Mouse (Mus musculus): ENCODE data around the gene Igfbp7.
A peak's percentile ranks its signal among the peaks of the same experiment; 100 is the strongest.

Igfbp7 gene

DNA sequence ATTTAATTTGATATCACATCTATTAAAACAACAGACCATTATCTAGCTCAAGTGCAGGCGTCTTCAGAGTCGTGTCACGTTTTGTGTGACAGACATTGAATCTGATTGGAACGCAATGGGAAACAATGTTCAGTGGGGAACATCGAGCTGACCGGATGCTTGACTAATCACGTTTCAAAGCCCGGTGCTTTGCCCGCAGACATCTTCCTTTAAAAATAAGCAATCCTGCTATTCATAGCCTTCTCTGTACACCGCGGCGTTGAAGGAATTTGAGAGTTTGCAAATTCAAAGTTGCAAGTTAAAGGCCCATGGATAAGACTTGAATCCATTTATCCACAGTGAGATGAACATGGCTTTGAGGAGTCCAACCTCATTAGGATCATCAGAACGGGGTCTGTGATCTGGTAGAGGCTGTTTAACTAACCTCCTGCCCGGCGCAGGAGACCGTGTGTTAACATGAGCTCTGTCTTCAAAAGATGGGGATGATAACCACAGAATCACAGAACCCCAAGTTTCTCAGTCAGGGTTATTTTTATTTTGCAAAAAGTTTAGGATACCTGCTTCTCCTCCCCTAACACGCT is 27.4 kb downstream of the Igfbp7 start:
- DNase-seq (ENCODE audit: low read depth, low spot score) = no peak

- DNase-seq (ENCODE audit: low read depth, low spot score) = no peak
Measured at GRCm38 (mm10) chr5:77379434-77380135, 28.3 kb downstream of the Igfbp7 start.

- DNase-seq (ENCODE audit: low read depth, low spot score) = no peak
Measured at GRCm38 (mm10) chr5:77378027-77378426, 29.8 kb downstream of the Igfbp7 start.

- DNase-seq (ENCODE audit: low read depth, low spot score) = no peak
Measured at GRCm38 (mm10) chr5:77375546-77375945, 32.3 kb downstream of the Igfbp7 start.

DNA sequence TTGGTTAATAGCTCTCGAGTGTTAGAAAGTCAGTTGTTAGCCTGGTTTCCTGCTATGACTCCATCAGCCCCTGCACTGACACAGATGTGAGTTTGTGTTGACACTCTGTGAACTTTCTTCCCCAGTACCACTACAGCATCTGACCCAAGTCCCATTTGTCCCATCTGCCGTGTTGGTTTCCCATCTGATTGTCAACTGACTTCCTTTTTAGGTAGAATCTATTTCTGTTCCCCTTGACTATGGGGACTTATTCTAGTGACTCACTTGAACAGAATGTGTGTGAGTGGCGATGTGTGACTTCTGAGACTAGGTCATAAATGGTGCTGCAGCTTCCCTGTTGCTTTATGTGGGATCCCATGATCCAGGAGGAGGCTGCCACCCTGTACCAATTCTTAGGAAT is 32.9 kb downstream of the Igfbp7 start:
- DNase-seq (ENCODE audit: low read depth, low spot score) = no peak

- DNase-seq (ENCODE audit: low read depth, low spot score) = no peak
Measured at GRCm38 (mm10) chr5:77372778-77373177, 35.1 kb downstream of the Igfbp7 start.

DNA sequence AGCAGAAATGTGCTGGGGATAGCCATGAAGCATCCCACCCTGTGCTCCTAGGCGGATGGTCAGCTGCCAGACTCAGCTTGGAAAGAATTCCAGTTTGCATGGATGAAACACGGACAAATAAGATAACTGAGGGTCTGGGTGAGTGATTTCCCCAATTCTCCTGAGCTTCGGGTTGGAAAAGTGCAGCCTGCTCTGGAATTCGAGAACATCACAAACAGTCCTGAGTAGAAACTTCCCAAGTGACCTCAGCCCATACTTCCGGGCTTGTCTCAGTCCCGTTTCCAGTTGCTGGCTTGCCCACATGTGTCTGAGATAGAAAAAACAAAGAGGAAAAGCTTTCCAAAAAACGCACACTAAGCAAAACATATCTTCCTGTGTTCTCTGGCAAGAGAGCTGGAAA is 35.6 kb downstream of the Igfbp7 start:
- DNase-seq (ENCODE audit: low read depth, low spot score) = no peak

GRCm38 (mm10) chr5:77370378-77370892 is 37.4 kb downstream of the Igfbp7 start:
- DNase-seq (ENCODE audit: low read depth, low spot score) = no peak

- no peak for DNase-seq (ENCODE audit: low read depth, low spot score)
Measured at GRCm38 (mm10) chr5:77369394-77369793, 38.4 kb downstream of the Igfbp7 start.

GRCm38 (mm10) chr5:77368194-77368593 is 39.6 kb downstream of the Igfbp7 start:
- no peak for DNase-seq (ENCODE audit: low read depth, low spot score)

DNA sequence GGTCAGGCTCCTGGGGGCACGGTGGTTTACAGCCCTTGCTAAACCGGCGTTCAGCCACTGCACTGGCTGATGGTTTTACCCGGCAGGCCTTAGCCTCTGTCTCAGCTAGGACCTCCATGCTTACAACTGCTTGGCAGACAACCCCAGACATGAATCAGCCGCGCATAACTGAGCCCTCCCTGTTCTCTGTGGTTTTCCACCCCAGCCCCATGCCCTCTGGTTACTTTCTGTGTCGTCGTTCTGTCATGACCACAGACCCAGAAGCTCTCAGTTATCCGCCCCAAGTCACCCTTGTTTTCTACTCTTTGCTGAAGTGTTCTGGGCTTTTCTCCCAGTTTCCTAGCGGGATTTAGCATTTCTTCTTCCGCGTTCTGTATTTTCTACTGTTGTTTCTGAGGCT is 40.2 kb downstream of the Igfbp7 start:
- no peak for DNase-seq (ENCODE audit: low read depth, low spot score)

- no peak for DNase-seq (ENCODE audit: low read depth, low spot score)
Measured at GRCm38 (mm10) chr5:77367145-77367544, 40.7 kb downstream of the Igfbp7 start.

DNA sequence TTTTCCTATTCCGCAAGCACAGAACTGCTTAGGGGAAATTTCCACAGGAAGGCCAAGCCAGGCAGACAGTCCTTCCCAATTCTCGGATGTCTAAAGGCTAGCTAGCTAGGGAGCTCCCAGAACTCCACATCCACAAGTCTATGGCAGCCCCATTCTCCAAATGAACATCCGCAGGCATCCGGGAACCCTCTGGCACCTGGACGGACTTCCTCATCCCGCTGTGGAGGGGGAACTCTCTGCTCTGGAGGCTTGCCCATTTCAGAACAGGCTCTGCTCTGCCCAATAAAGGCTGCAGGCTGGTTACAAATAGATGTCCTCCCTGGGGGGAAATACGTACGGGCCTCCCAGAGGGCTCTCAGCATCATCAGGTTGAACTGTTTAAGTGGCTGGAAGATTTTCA is 41.5 kb downstream of the Igfbp7 start:
- no peak for DNase-seq (ENCODE audit: low read depth, low spot score)

- DNase-seq (ENCODE audit: low read depth, low spot score) = no peak
Measured at GRCm38 (mm10) chr5:77364443-77365038, 43.3 kb downstream of the Igfbp7 start.

GRCm38 (mm10) chr5:77363650-77364049 is 44.2 kb downstream of the Igfbp7 start:
- DNase-seq (ENCODE audit: low read depth, low spot score) = no peak

GRCm38 (mm10) chr5:77362120-77362519 is 45.7 kb downstream of the Igfbp7 start:
- no peak for DNase-seq (ENCODE audit: low read depth, low spot score)

DNA sequence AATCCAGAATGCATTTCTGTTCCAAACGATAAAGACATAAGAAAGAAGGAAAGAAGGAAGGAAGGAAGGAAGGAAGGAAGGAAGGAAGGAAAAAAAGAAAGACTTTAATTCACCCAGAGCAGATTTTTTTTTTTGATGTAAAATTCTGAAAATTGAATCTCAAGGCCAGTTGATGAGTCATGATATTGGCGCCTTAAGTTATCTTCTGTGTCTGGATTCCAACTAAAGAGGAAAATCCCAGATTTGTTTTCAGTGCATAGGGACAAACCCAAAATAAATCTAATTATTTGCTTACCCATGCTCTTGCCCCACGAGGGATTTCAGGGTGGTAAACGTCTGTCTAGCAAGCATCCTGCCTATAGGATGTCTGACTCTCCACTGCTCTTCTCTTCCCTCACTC is 46.8 kb downstream of the Igfbp7 start:
- DNase-seq (ENCODE audit: low read depth, low spot score) = no peak

DNA sequence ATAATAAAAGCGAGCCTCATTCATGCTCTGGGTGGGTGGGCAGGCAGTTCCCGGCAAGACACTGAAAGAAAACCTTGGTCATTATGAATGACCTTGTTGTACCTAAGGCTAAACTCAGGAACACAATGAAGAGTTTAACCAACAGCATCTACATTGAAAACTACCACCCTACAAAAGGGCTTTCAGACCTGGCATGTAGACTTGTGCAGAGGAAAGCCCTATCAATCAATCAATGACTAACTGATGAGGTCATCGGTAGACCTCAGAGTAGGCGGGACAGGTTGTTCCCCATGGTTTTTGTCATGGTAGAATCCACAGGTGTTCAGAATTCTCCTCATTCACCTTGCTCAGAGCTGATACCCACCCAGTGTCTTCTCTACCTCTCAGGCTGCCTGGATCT is 47.9 kb downstream of the Igfbp7 start:
- no peak for DNase-seq (ENCODE audit: low read depth, low spot score)

DNA sequence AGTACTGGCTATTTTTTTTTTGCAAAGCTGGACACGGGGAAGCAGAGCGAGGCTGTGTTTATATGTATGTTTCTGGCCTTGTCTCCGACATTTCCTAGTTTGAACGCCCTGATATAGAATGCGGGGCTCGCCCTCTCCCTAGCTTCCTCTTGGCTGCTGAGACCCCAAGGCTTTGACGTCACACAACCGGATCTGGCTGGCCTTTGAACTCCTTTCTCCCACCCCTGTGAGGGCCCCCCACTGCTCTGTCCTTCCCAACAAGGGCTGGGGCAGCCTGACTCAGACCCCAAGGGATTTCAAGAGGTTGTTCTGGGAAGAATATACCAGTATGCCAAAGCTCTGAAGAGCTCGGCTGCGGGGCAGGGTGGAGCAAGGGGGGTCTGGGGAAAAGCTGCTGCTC is 49.5 kb downstream of the Igfbp7 start:
- no peak for DNase-seq (ENCODE audit: low read depth, low spot score)

DNA sequence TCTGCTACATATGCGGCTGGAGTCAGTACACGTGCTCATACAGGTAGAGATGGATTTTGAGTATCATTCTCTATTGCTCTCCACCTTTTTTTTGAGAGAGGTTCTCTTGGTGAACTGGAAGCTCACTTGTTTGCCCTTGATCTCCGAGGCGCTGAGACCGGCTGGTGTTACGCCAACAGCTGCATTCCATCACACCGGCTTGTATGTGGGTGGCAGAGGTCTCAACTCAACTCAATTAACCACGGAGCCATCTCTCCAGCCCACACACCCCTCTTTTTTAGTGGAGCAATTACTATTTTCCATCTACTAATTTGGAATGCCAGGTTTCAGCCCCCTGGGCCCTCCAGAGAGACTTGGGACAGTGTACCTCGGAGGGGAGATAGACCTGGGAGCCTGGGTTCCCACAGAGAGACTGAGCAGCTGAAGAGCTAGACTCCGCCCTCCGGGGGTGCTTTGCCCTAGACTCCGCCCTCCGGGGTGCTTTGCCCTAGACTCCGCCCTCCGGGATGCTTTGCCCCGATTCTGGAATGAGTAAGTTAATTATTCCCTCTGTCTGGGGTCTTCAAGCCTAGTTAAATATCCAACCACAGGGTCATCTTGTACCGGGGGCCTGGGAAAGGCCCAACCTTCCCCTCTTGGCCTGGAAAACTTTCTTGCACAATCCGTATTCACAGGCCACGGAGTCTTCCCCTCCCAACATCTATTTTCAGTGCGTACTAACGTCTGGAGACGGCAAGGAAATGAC is 50.3 kb downstream of the Igfbp7 start:
- peak; percentile 34 for DNase-seq (ENCODE audit: low read depth, low spot score)

GRCm38 (mm10) chr5:77355307-77356265 is 52.3 kb downstream of the Igfbp7 start:
- no peak for DNase-seq (ENCODE audit: low read depth, low spot score)

Measured in embryo, embryonic 11.5 days (tissue).